Comparison of ENCODE assay signal across 10 mouse cellular contexts in the genomic region with DNA sequence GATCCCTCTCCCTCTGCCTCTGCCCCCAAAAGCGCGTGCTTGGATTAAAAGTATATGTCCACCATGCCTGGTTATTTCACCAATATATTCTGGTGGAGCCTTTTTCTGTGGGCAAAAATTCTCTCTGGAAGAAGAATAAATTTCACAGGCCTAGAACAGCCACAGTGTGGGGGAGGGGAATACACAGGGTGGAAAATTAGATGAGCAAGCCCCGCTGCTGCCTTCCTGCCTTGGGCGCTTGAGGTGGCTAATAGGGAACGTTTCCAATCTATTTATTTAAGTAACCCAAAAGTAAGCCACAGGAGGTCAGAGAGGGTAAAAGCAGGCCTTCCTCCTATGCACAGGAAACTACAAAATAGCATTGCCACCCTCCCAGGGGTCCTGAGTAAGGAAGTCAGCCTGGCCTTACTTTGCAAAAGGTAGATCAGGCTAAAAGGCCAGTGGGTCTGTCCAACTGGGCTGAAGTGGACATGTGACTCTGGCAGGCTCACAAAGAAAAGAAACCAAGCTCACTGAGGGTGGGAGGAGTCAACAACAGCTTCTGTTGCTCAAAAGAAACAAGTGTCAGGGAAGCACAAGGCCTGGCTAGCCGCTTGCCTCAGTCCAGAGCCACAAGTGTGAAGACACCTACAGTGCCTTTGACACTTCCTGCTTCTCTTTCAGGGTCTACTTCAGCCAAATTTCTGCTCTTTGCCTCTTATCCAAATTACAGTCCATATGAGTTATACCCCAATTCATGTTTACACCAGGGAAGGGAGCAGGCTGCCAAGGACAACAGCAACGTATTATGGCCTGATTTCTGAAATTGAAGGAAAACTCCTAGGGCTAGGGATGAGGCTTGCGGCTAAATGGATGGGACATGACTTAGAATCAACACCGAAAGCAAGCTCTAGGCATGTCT.
A peak's percentile ranks its signal among the peaks of the same experiment; 100 is the strongest.
DNase-seq lines count a peak whose midpoint lies in the region; ATAC-seq and TF ChIP-seq lines count a peak whose summit lies in the region.
"Had no signal": no experiment of that assay in that cellular context is flagged by ENCODE, and none has a peak within 500 bp of the region (broad histone marks: within the 10 kb centered on the region; RNA-seq: fewer than 3 reads in every experiment).

No protein-coding gene starts in this region.

- 0 out of 2 replicates have a peak overlapping the region, but pooled peaks have one; percentile 31 for H3K27ac ChIP-seq in heart, embryonic 10.5 days
- no peak overlapping the region for H3K27ac ChIP-seq in heart, embryonic 11.5 days (ENCODE audit: low read depth, low read length)
- H3K27ac ChIP-seq in kidney, embryonic 14.5 days (ENCODE audit: low read depth, low read length): peak overlapping the region; percentile 1; the same call in 1 of the 2 replicates
- H3K27ac ChIP-seq in lung, postnatal 0 days (ENCODE audit: low read length): no peak overlapping the region

- H3K9ac ChIP-seq in heart, embryonic 11.5 days (ENCODE audit: low read depth, low read length): no peak overlapping the region
- H3K9ac ChIP-seq in kidney, embryonic 14.5 days (ENCODE audit: low read depth, low read length): no peak overlapping the region
- no peak overlapping the region for H3K9ac ChIP-seq in lung, postnatal 0 days (replicated peaks; ENCODE audit: low read depth)

- no peaks in the 10 kb centered on the region for H3K9me3 ChIP-seq in heart, embryonic 10.5 days
- no peaks in the 10 kb centered on the region for H3K9me3 ChIP-seq in heart, embryonic 11.5 days (replicated peaks; ENCODE audit: control insufficient read depth, low read length)
- no peaks in the 10 kb centered on the region for H3K9me3 ChIP-seq in kidney, embryonic 14.5 days (ENCODE audit: control insufficient read depth, low read length)
- H3K9me3 ChIP-seq in lung, postnatal 0 days (ENCODE audit: low read length): no peaks in the 10 kb centered on the region

- H3K4me1 ChIP-seq in heart, embryonic 10.5 days: peaks cover 8% of the 10 kb centered on the region; the same call in 1 of the 2 replicates
- 0 out of 2 replicates have a peak, but pooled peaks cover 3% of the 10 kb centered on the region for H3K4me1 ChIP-seq in heart, embryonic 11.5 days (ENCODE audit: control insufficient read depth, insufficient read depth, low read length)
- peaks cover 32% of the 10 kb centered on the region for H3K4me1 ChIP-seq in kidney, embryonic 14.5 days (ENCODE audit: control insufficient read depth, insufficient read depth, low read length)
- H3K4me1 ChIP-seq in lung, postnatal 0 days (ENCODE audit: insufficient read depth, low read depth, low read length): no peaks in the 10 kb centered on the region

- H3K36me3 ChIP-seq in heart, embryonic 10.5 days: no peaks in the 10 kb centered on the region
- H3K36me3 ChIP-seq in heart, embryonic 11.5 days (ENCODE audit: control insufficient read depth, insufficient read depth, low read length): no peaks in the 10 kb centered on the region
- H3K36me3 ChIP-seq in kidney, embryonic 14.5 days (ENCODE audit: control insufficient read depth, insufficient read depth, low read length): no peaks in the 10 kb centered on the region
- H3K36me3 ChIP-seq in lung, postnatal 0 days (ENCODE audit: insufficient read depth, low read length): no peaks in the 10 kb centered on the region

- no peak for TF ChIP-seq CTCF in lung, postnatal 0 days (IDR thresholded peaks at IDR 0.05)

- no peak for ATAC-seq in heart, embryonic 11.5 days (replicated peaks; ENCODE audit: insufficient number of reproducible peaks, low FRiP score, low TSS enrichment)
- no peak for ATAC-seq in kidney, embryonic 14.5 days (ENCODE audit: low FRiP score, low TSS enrichment)
- peak; percentile 32 for ATAC-seq in lung, postnatal 0 days
- ATAC-seq in erythroid progenitor cell, adult 5-6 weeks (replicated peaks; ENCODE audit: low FRiP score, poor library complexity, severe bottlenecking): no peak

- no peak for TF ChIP-seq EP300 in lung, postnatal 0 days (IDR thresholded peaks at IDR 0.05)

- DNase-seq in heart, embryonic 10.5 days (ENCODE audit: low spot score): no peak
- peak; percentile 53 for DNase-seq in embryo, embryonic 10.5 days (ENCODE audit: low spot score)
- DNase-seq in lung, postnatal 0 days (ENCODE audit: low spot score): peak; percentile 43
- DNase-seq in urinary bladder, adult 2 months (ENCODE audit: low spot score): no peak
- no peak for DNase-seq in cerebellum, postnatal 25 days
- DNase-seq: heart, postnatal 14 days; layer of hippocampus, postnatal 36 days had no signal

- WGBS in heart, embryonic 10.5 days: 69% methylated on average over 9 of the region's 9 CpGs
- 73% methylated on average over 9 of the region's 9 CpGs for WGBS in heart, embryonic 11.5 days (ENCODE audit: insufficient replicate concordance)
- 61% methylated on average over 9 of the region's 9 CpGs for WGBS in kidney, embryonic 14.5 days
- 72% methylated on average over 9 of the region's 9 CpGs for WGBS in lung, postnatal 0 days

- no peak overlapping the region for H3K4me2 ChIP-seq in heart, embryonic 11.5 days
- no peak overlapping the region for H3K4me2 ChIP-seq in kidney, embryonic 14.5 days (replicated peaks; ENCODE audit: low read depth, low read length)
- no peak overlapping the region for H3K4me2 ChIP-seq in lung, postnatal 0 days (replicated peaks; ENCODE audit: low read depth, low read length)

- H3K27me3 ChIP-seq in heart, embryonic 10.5 days (ENCODE audit: insufficient read depth, poor library complexity, severe bottlenecking): no peaks in the 10 kb centered on the region
- H3K27me3 ChIP-seq in heart, embryonic 11.5 days (ENCODE audit: control insufficient read depth, insufficient read depth, low read length): no peaks in the 10 kb centered on the region
- H3K27me3 ChIP-seq in kidney, embryonic 14.5 days (ENCODE audit: control insufficient read depth, insufficient read depth, low read length): no peaks in the 10 kb centered on the region
- no peaks in the 10 kb centered on the region for H3K27me3 ChIP-seq in lung, postnatal 0 days (replicated peaks; ENCODE audit: insufficient read depth, low read length)

- no peak overlapping the region for H3K4me3 ChIP-seq in heart, embryonic 10.5 days
- no peak overlapping the region for H3K4me3 ChIP-seq in heart, embryonic 11.5 days (ENCODE audit: low read depth, low read length)
- no peak overlapping the region for H3K4me3 ChIP-seq in kidney, embryonic 14.5 days (ENCODE audit: low read length)
- H3K4me3 ChIP-seq in lung, postnatal 0 days (ENCODE audit: low read depth, low read length): no peak overlapping the region

Comparison
In these comparisons a context has a peak if more than half of its experiments do, and no peak if none do; other contexts are left out.
1. H3K27ac ChIP-seq: peak in heart, embryonic 10.5 days (single experiment) and kidney, embryonic 14.5 days (single experiment); none in heart, embryonic 11.5 days (single experiment) and lung, postnatal 0 days (single experiment).
2. DNase-seq: peak in embryo, embryonic 10.5 days (single experiment) and lung, postnatal 0 days (single experiment); none in heart, embryonic 10.5 days (single experiment), urinary bladder, adult 2 months (single experiment) and cerebellum, postnatal 25 days (0 of 2).